Mouse (Mus musculus): ENCODE results near the gene Ntn4. TPM values are rescaled to one million over a fixed set of nuclear protein-coding genes. Genes with fewer than 3 reads are reported as not detected.

Ntn4 gene
- total RNA-seq, 2 experiments from 2014 or later = 5.5 to 7.8 TPM

DNA sequence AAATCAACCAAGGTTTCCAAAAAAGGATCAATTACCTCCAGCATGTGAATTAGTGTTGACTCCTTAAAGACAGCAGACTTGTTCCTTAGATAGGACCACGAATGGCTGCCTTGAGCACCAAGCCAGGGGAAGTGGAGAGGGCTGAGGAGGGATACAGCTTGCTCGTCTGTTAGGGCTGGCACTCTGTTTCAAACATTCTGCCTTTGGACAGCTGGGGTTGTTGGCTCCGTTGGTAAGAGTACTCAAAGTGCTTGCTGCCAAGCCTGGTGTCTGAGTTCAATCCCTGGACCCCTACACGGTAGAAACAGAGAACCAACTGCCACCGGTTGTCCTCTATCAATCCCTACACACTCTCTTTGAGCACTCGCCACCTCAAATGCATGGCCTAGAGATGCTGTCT lies 90.0 kb downstream of the Ntn4 start:
- TF ChIP-seq CTCF (conservative IDR thresholded peaks at IDR 0.05) = no peak
- H3K4me3 ChIP-seq = no peak overlapping the region
- H3K27ac ChIP-seq = no peak overlapping the region
- no peak for DNase-seq (ENCODE audit: low spot score in 2 of 2)

DNA sequence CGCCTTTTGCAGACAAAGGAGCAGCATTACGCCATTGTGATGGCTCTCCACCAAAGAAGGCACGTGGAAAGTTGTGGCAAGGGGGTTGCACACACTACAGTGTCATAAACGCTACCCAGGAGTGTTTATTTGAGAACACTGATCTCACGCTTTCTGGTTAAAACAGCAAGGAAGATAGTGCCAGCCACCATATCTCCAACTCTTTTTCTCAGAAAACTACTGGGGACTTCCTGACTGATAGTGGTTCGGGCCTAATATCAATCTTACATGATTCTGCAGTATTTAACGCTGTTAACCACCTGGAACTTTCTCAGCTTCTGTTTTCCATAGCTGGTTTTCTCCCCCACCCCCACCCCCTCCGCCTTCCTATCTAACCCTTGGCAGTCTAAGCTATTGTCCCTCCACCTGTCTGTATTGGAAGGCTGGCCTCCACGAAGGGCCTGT lies 90.8 kb downstream of the Ntn4 start:
- Histone ChIP-seq H3K27ac (no peak overlapping the region), H3K4me3 (no peak overlapping the region)
- no peak for DNase-seq (ENCODE audit: low spot score in 2 of 2)
- TF ChIP-seq CTCF (conservative IDR thresholded peaks at IDR 0.05) = no peak

DNA sequence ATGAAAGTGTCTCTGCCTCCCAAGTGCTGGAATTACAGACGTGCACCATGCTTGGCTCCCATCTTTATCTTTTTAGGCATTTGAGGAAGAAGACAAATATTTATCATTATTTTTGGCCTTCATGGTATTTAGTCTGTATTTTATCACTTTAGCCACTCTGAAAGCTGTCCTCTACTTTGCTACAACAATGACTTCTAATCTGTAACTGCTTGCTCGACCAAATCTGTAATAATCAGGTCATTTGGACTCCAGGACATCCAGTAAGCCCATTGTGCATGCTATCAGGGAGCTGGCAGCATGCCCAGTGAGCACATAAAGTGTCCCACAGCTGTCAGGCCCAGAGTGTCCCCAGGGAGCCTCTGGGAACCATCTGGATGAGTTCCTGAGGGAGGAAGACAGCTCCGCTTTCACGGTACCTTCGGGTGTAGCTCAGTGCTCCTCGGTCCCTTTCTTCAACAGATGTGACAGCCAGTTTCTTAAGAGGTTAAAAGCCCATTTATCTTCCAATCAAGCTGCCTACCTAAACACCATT lies 95.7 kb downstream of the Ntn4 start:
- H3K27ac ChIP-seq = no peak overlapping the region
- no peak for TF ChIP-seq CTCF (conservative IDR thresholded peaks at IDR 0.05)
- no peak for DNase-seq (ENCODE audit: low spot score in 2 of 2)
- H3K4me3 ChIP-seq = no peak overlapping the region

- TF ChIP-seq CTCF (conservative IDR thresholded peaks at IDR 0.05) = no peak
- no peak overlapping the region for H3K27ac ChIP-seq
- DNase-seq (ENCODE audit: low spot score in 2 of 2) = no peak
- H3K4me3 ChIP-seq = no peak overlapping the region
These were observed 96.6 kb downstream of the Ntn4 start for GRCm38 (mm10) chr10:93737080-93737479.

- H3K27ac ChIP-seq = no peak overlapping the region
- DNase-seq (ENCODE audit: low spot score in 2 of 2) = peak in 1 of 2 experiments; percentile 32
- H3K4me3 ChIP-seq = no peak overlapping the region
- TF ChIP-seq CTCF (conservative IDR thresholded peaks at IDR 0.05) = no peak
These were observed 101.1 kb downstream of the Ntn4 start for GRCm38 (mm10) chr10:93741446-93742096.

- TF ChIP-seq CTCF (conservative IDR thresholded peaks at IDR 0.05) = no peak
- H3K27ac ChIP-seq = no peak overlapping the region
These were observed 101.6 kb downstream of the Ntn4 start for GRCm38 (mm10) chr10:93742097-93742446.

GRCm38 (mm10) chr10:93742598-93742997 lies 102.1 kb downstream of the Ntn4 start:
- no peak overlapping the region for H3K27ac ChIP-seq
- no peak overlapping the region for H3K4me3 ChIP-seq
- no peak for TF ChIP-seq CTCF (conservative IDR thresholded peaks at IDR 0.05)

More at GRCm38 (mm10) chr10:93742097-93742446, 101.6 kb downstream of the Ntn4 start:
- no peak overlapping the region for H3K4me3 ChIP-seq
- DNase-seq (ENCODE audit: low spot score in 2 of 2) = no peak

DNA sequence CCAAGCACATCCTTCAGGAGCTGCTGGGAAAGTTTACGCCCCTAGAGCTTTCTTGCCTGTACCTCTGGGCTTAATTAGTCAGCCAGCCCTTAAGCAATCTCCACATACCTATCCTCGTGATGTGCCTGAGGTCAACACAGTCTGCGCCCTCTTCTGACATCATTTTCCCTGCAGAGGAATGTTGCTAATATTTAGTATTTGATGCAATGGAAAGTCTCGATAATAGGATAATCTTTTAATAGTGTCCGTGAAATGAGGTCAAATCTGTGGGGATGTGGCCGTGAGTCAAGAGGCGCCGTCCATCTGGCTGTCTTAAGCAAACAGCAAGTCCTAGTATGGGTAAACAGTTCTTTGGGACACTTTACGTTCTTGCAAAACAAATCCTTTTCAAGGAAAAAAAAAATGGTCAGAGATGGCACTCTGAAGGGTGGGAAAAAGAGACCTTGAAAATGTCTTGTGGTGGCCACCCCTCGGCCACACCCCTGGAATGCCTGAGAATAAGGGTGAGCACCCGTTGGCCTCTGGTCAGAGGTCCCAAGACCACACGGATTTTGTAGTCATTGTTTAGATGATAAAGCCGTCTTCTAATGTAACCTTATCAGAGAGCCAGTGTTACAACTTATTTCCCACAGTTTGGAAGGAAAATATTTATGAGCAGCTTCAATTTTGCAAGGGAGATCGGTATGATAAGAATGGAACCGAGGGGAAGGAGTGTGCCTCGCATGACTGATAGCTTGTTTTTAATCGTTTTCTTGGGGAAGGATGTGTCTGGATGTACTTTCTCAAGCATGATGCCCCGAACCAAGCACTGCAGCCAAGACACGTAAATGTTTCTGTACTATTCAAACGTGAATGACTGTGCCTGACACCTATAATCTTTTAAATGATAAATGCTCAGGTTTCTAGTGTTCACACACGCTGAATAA lies 109.0 kb downstream of the Ntn4 start:
- no peak for DNase-seq (ENCODE audit: low spot score in 2 of 2)
- TF ChIP-seq CTCF (conservative IDR thresholded peaks at IDR 0.05) = no peak
- no peak overlapping the region for H3K27ac ChIP-seq
- no peak overlapping the region for H3K4me3 ChIP-seq

More at GRCm38 (mm10) chr10:93742598-93742997, 102.1 kb downstream of the Ntn4 start:
- no peak for DNase-seq (ENCODE audit: low spot score in 2 of 2)

- Histone ChIP-seq H3K4me3 (no peak overlapping the region), H3K27ac (no peak overlapping the region)
- no peak for DNase-seq (ENCODE audit: low spot score in 2 of 2)
- TF ChIP-seq CTCF (conservative IDR thresholded peaks at IDR 0.05) = no peak
These were observed 110.8 kb downstream of the Ntn4 start for GRCm38 (mm10) chr10:93751302-93751701.

DNA sequence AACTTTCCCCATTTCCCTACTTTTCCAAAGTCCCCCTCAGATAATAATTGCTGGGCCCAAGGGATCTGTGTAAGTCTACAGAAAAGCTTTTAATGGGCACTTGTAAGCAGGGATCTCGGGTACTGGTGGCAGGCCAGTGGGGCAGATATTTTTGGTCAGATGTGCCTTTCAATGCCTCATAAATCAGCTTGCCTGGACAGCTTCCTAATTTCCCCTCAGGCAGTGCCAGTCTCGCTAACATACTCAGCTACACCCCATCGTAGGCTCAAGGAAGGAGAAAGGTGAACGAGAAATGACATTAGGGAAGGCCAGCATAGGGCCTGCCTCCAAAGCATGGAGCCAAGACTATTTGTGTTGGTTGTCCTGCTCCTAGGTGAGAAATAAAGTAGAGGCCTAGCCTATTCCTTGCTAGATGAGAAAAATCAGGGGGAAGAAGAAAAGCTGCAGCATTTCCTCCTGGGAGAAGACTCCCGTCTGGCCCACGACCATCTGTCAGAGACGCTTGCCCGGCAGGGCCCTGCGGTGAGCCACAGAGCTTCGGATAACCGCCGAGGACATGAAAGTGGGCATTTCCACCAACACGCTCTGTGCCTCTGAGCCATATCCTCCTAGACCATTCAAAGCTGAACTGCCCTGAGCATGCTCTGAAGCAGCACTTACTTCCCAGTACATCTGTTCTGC lies 113.4 kb downstream of the Ntn4 start:
- Histone ChIP-seq H3K4me3 (no peak overlapping the region), H3K27ac (no peak overlapping the region)
- no peak for TF ChIP-seq CTCF (conservative IDR thresholded peaks at IDR 0.05)
- DNase-seq (ENCODE audit: low spot score in 2 of 2) = no peak

DNA sequence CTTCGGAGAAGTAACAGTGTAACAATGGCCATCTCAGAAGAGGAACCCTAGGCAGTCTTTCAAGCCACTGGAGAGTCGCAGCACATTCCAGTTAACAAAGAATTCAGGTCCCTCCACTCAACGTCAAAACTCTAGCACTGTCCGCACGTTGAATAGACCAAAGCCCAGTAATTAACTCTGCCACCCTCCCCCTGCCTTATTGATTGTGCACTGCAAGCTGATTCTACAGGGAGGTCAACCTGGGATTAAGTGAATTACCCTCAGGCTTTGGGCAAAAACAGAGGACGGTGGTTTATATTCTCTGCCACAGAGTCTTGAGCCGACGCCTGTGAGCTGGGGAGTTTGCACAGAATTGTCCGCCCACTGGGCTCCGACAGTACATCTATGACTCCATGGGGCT lies 115.7 kb downstream of the Ntn4 start:
- H3K27ac ChIP-seq = no peak overlapping the region
- no peak overlapping the region for H3K4me3 ChIP-seq
- no peak for DNase-seq (ENCODE audit: low spot score in 2 of 2)
- TF ChIP-seq CTCF (conservative IDR thresholded peaks at IDR 0.05) = no peak

DNA sequence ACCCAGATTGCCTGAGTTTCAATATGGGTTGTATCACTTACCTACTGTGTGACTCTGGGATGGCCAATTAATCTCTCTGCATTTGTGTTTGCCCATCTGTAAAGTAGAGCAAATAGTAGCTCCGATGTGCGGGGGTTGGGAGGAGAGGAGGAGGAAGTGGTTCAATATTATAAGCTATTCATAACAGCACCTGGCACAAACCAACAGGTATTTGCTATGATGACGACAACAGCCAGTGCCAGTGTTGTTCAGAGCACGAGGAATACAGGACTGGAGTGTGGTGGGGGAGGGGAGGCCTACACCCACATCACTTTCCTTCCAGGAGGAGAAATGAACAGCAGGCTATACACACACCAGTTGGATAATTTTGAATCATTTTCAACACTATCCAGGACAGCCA lies 119.2 kb downstream of the Ntn4 start:
- Histone ChIP-seq H3K4me3 (no peak overlapping the region), H3K27ac (no peak overlapping the region)
- DNase-seq (ENCODE audit: low spot score in 2 of 2) = peak; percentile 42 to 57
- no peak for TF ChIP-seq CTCF (conservative IDR thresholded peaks at IDR 0.05)

DNA sequence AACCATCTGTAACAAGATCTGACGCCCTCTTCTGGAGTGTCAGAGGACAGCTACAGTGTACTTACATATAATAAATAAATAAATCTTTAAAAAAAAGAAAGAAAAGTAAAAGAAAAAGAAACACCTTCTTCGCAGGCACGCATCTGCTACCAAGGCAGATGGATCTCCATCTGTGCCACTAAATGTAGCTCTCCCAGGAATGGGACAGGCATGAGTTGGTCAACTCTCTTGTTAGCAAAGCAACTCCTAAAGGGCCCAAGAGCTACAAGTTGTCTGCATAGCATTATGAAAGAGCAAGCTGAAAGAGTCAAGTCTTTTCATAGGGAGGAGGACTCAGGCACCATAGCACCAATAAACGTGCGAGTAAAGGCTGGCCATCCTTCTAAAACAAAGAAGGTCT lies 119.9 kb downstream of the Ntn4 start:
- H3K4me3 ChIP-seq = no peak overlapping the region
- DNase-seq (ENCODE audit: low spot score in 2 of 2) = no peak
- H3K27ac ChIP-seq = no peak overlapping the region
- TF ChIP-seq CTCF (conservative IDR thresholded peaks at IDR 0.05) = 0 out of 2 replicates have a peak, but pooled peaks have one; percentile 32

Data from layer of hippocampus, adult 2 months (tissue).